Mouse (Mus musculus): ENCODE data around the gene Cables2.
A peak's percentile ranks its signal among the peaks of the same experiment; 100 is the strongest.

Cables2 gene

GRCm38 (mm10) chr2:180225762-180226378, 47.4 kb downstream of the Cables2 start, which contains the start of gene Lama5:
TSS of gene Lama5 (minus strand) at chr2:180225859.
- DNase-seq (ENCODE audit: low spot score), result peak; percentile 64

DNA sequence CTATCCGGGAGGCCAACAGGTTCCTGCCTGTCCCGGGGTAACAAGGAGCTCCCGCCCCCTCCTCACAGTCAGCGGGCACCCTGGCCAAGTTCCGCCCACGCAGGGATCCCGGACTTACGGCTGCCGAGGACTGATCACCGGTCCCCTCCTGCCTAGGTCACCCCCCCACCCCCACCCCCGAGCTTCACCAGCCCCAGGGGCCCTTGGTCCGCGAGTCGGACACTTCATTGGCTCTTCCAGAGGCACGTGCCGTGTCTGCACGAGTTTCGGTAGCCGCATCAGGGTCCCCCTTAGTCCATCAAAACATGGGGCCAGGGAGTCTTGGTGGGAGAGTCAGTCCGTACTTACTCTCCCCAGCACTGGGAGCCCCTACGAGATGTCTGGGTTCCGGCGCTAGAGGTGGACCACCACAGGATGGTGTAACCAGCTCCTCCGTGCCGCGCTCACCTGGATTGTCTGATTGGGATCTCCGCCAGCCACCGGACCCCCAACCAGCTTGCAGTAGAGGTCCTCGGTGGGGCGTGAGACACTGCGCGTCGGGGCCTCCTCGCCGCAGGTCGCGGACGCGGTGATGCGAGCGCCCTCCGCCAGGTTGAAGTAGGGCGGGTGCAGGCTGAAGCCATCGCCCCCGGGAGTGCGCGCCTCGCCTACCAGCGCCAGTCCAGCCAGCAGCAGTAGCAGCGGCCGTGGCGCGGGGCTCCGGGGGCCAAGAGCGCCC, 48.1 kb downstream of the Cables2 start:
- peak; percentile 60 for DNase-seq (ENCODE audit: low spot score)

DNA sequence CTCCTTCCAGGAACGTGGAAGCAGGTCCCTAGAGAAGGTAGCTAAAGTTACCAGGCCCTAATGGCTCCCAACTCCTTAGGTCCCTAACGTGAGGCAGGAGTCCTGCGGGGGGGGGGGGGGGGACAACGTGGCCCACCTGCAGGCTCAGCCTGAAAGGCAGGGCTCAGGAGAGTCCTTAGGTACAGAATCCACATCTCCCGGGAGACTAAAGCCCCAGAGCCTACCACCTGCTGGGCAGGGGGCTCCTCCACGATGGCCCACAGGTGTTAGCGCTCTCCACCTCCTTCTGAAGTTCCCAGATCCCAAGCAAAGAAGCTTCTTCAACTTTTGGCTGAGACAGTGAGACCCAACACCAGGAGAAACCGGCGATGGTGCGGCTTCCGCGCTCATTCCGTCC, 48.7 kb downstream of the Cables2 start:
- DNase-seq (ENCODE audit: low spot score), result no peak

DNA sequence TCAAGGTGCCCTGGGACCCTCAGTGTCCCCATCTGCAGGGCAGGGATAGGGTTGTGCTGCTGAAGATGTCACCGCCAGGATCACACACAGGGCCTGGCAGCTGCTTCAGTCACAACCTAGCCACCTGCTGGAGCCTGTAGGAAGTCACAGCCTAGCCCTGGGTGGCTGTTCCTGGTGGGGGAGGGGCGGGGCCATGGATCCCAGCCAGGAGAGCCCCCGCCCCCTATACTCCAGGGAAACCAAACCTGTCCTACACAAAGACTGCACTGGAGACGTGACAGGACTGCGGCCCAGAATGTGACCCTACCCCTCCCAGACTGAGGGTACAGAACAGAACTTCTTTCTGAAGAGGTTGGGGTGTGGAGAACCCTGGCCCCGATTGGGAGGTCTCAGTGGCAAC, 51.0 kb downstream of the Cables2 start:
- no peak for DNase-seq (ENCODE audit: low spot score)

- DNase-seq (ENCODE audit: low spot score), result no peak
Measured at GRCm38 (mm10) chr2:180221051-180221450, 52.2 kb downstream of the Cables2 start.

DNA sequence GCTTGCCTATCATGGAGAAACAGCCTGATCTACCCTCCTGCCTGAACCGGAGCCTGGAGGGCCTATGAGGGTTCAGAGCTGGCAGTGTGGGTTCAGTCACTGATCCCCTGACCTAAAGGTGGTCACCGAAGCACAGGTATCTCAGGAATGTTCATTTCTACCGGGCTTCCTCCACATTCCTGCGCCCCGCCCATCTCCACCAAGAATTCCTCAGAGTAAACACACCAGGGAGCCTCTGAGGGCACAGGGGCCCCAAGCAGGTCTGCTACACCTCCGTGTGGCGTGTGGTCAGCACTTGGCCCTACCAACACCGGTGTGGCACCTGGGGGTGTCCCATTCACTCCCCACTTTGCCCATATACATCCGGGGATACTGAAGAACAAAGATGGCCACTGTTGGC, 53.1 kb downstream of the Cables2 start:
- DNase-seq (ENCODE audit: low spot score), result no peak

- no peak for DNase-seq (ENCODE audit: low spot score)
Measured at GRCm38 (mm10) chr2:180219145-180219943, 54.0 kb downstream of the Cables2 start.

DNA sequence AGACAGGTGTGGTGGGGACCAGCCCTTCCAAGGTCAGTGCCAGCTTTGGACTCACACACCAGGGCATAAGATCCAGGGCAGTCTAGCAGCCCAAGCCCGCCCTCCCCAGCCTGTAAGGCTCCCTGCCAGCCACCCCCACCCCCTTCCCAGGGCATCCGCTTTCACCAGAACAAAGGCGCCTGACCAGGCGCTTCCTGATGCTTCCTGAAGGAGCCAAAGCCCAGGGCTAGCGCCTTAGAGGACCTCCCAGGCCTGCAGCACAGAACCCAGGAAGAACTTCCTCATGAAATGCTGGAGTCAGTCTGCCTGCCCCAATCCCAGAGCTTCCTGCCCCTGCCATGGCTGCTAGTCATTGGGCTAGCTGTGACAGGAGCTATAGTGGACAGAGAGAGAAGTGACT, 54.6 kb downstream of the Cables2 start:
- no peak for DNase-seq (ENCODE audit: low spot score)

GRCm38 (mm10) chr2:180218241-180218640, 55.1 kb downstream of the Cables2 start:
- DNase-seq (ENCODE audit: low spot score), result no peak

GRCm38 (mm10) chr2:180217587-180217986, 55.7 kb downstream of the Cables2 start:
- no peak for DNase-seq (ENCODE audit: low spot score)

GRCm38 (mm10) chr2:180216921-180217320, 56.4 kb downstream of the Cables2 start:
- DNase-seq (ENCODE audit: low spot score), result no peak

DNA sequence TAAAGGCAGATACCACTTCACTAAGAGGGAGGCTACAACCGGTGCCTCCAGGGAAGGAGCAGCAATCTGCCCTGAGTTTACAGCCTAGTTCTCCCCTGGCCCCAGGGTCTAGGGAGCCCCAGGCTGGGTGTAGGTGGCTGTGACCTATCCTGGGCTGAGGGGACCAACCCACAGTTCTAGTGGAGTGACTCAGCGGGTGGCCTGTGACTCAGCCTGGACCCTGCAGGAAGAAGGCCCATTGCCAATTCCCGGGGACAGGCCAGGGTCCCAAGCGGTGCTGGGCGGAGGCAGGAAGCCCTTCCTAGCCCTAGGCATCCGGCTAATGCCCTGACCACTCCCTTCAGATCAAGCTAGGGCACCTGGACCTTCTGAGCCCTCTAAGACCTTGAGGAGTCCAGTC, 57.3 kb downstream of the Cables2 start:
- no peak for DNase-seq (ENCODE audit: low spot score)

DNA sequence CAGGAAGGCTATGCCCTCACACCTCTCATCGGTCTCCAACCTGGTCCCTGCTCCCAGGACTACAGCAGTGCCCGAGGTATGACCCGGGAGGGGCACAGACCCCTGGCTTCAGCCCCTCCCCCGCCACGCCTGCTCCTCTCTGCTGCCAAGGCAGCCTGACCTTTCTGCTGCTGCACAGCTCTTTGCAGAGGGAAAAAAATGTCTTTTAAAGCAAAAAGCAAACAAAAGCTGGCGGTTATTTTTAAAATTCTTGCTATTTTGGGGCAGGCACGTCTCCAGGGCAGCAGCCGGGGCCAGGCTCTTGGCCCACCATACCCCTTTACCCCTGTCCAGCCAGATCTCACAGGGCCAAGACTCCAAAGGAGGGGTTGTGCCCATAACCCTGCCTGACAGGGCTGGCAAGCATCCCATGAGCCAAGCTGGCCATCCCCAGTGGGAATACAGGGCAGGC, 58.3 kb downstream of the Cables2 start:
- DNase-seq (ENCODE audit: low spot score), result no peak

- no peak for DNase-seq (ENCODE audit: low spot score)
Measured at GRCm38 (mm10) chr2:180214352-180214978, 58.8 kb downstream of the Cables2 start.

- no peak for DNase-seq (ENCODE audit: low spot score)
Measured at GRCm38 (mm10) chr2:180212255-180212654, 61.0 kb downstream of the Cables2 start.

GRCm38 (mm10) chr2:180208976-180209375, 64.3 kb downstream of the Cables2 start:
- no peak for DNase-seq (ENCODE audit: low spot score)

Measured in testis, postnatal 14 days (tissue).